Mouse (Mus musculus) forebrain, embryonic 16.5 days (tissue): Measurements from ENCODE around the gene Cdh13. TPM values are rescaled to one million over a fixed set of nuclear protein-coding genes. Genes with fewer than 3 reads are reported as not detected.

Experiments used
- ATAC-seq: fragments of 200-750 bp; cut with Nextera tagmentation; 2 replicates; pipeline ENCODE4 v1.8.0; 2017; ENCODE audit warnings: mild to moderate bottlenecking, moderate library complexity
- H3K27ac ChIP-seq: fragments of 300-500 bp; sonication (generic); 2 replicates; pipeline ENCODE4 v1.5.1; 2014; ENCODE audit warnings: low read length, control low read depth
- H3K27me3 ChIP-seq: fragments of 300-500 bp; sonication (generic); replicated peaks from 2 replicates; pipeline ENCODE4 v1.6.1; 2014; ENCODE audit warnings: low read length; ENCODE audit not compliant: control insufficient read depth, insufficient read depth
- H3K36me3 ChIP-seq: fragments of 300-500 bp; sonication (generic); 2 replicates; pipeline ENCODE4 v1.6.1; 2014; ENCODE audit not compliant: control insufficient read depth, insufficient read depth
- H3K4me1 ChIP-seq: fragments of 300-500 bp; sonication (generic); replicated peaks from 2 replicates; pipeline ENCODE4 v1.6.1; 2014; ENCODE audit warnings: low read length; ENCODE audit not compliant: control insufficient read depth, insufficient read depth
- H3K4me2 ChIP-seq: fragments of 300-500 bp; sonication (generic); 2 replicates; pipeline ENCODE4 v1.6.1; 2014; ENCODE audit warnings: mild to moderate bottlenecking, low read length, control low read depth
- H3K4me3 ChIP-seq: fragments of 300-500 bp; sonication (generic); replicated peaks from 2 replicates; pipeline ENCODE4 v1.5.1; 2014; ENCODE audit warnings: mild to moderate bottlenecking, low read length, control low read depth
- H3K9ac ChIP-seq: fragments of 300-500 bp; sonication (generic); replicated peaks from 2 replicates; pipeline ENCODE4 v1.6.1; 2014; ENCODE audit warnings: low read depth, low read length, control low read depth
- H3K9me3 ChIP-seq: fragments of 300-500 bp; sonication (generic); 2 replicates; pipeline ENCODE4 v1.6.1; 2016; ENCODE audit warnings: low read length; ENCODE audit not compliant: control insufficient read depth
- WGBS: fragments of 180-500 bp; shearing (Covaris S2); extraction: QIAGEN DNeasy Blood & Tissue Kit; methylation state at CpG from one replicate; pipeline ENCODE4 v1.1.7; 2014; 5-methylcytosine and 5-hydroxymethylcytosine counted together
- polyA plus RNA-seq: library from polyadenylated mRNA; unstranded; fragments of >200 nt; fragmentation: Nextera tagmentation; extraction: Ambion mirVana; gene quantifications from 2 replicates; pipeline ENCODE4 v1.2.1, GENCODE M21; 2015

The Cdh13 gene
- polyA plus RNA-seq, 1 experiment from 2014 or later = 129 TPM

- peak overlapping the region; percentile 45 for H3K27ac ChIP-seq
- peak; percentile 72 for ATAC-seq
- 52% methylated on average over 20 of the region's 20 CpGs for WGBS
Measured at GRCm38 (mm10) chr8:118951766-118952741, 668.5 kb downstream of the Cdh13 start.

GRCm38 (mm10) chr8:118956109-118956508 is 672.6 kb downstream of the Cdh13 start:
- H3K27ac ChIP-seq = no peak overlapping the region
- no peaks in the 10 kb centered on the region for H3K27me3 ChIP-seq
- 90% methylated on average over 3 of the region's 3 CpGs for WGBS
- no peaks in the 10 kb centered on the region for H3K36me3 ChIP-seq
- H3K4me1 ChIP-seq = peaks cover 10% of the 10 kb centered on the region; the same call in 1 of the 2 replicates
- no peak overlapping the region for H3K4me3 ChIP-seq
- no peaks in the 10 kb centered on the region for H3K9me3 ChIP-seq
- H3K4me2 ChIP-seq = no peak overlapping the region
- no peak for ATAC-seq
- no peak overlapping the region for H3K9ac ChIP-seq

More at GRCm38 (mm10) chr8:118951766-118952741, 668.5 kb downstream of the Cdh13 start:
- H3K4me2 ChIP-seq = no peak overlapping the region
- H3K36me3 ChIP-seq = no peaks in the 10 kb centered on the region
- H3K27me3 ChIP-seq = no peaks in the 10 kb centered on the region
- H3K4me3 ChIP-seq = no peak overlapping the region
- H3K9me3 ChIP-seq = no peaks in the 10 kb centered on the region
- H3K9ac ChIP-seq = no peak overlapping the region
- peaks cover 10% of the 10 kb centered on the region; the same call in 1 of the 2 replicates for H3K4me1 ChIP-seq

GRCm38 (mm10) chr8:118961877-118962545 is 678.5 kb downstream of the Cdh13 start:
- Histone ChIP-seq H3K27ac (no peak overlapping the region), H3K9me3 (no peaks in the 10 kb centered on the region), H3K36me3 (no peaks in the 10 kb centered on the region), H3K9ac (no peak overlapping the region), H3K27me3 (no peaks in the 10 kb centered on the region), H3K4me1 (peaks cover 4% of the 10 kb centered on the region; the same call in 1 of the 2 replicates), H3K4me2 (no peak overlapping the region), H3K4me3 (no peak overlapping the region)
- 54% methylated on average over 15 of the region's 15 CpGs for WGBS
- peak; percentile 23; the same call in 1 of the 2 replicates for ATAC-seq

- Histone ChIP-seq H3K9ac (no peak overlapping the region), H3K9me3 (no peaks in the 10 kb centered on the region), H3K27ac (no peak overlapping the region), H3K4me1 (peaks cover 4% of the 10 kb centered on the region; the same call in 1 of the 2 replicates), H3K4me2 (no peak overlapping the region), H3K27me3 (no peaks in the 10 kb centered on the region), H3K36me3 (no peaks in the 10 kb centered on the region), H3K4me3 (no peak overlapping the region)
- no peak for ATAC-seq
- WGBS = 86% methylated on average over 15 of the region's 15 CpGs
Measured at GRCm38 (mm10) chr8:118965101-118965840, 681.7 kb downstream of the Cdh13 start.

- H3K4me3 ChIP-seq = no peak overlapping the region
- no peaks in the 10 kb centered on the region for H3K27me3 ChIP-seq
- H3K4me1 ChIP-seq = no peaks in the 10 kb centered on the region
- H3K9me3 ChIP-seq = no peaks in the 10 kb centered on the region
- no peak overlapping the region for H3K27ac ChIP-seq
- H3K4me2 ChIP-seq = no peak overlapping the region
- H3K9ac ChIP-seq = no peak overlapping the region
- ATAC-seq = no peak
- no peaks in the 10 kb centered on the region for H3K36me3 ChIP-seq
- 59% methylated on average over 4 of the region's 4 CpGs for whole genome bisulfite sequencing
Measured at GRCm38 (mm10) chr8:118968896-118969295, 685.4 kb downstream of the Cdh13 start.

- no peaks in the 10 kb centered on the region for H3K27me3 ChIP-seq
- WGBS = 21% methylated on average over 5 of the region's 5 CpGs
- no peak overlapping the region for H3K4me3 ChIP-seq
- H3K9ac ChIP-seq = no peak overlapping the region
- H3K27ac ChIP-seq = no peak overlapping the region
- H3K9me3 ChIP-seq = peaks cover 4% of the 10 kb centered on the region; the same call in 1 of the 2 replicates
- H3K4me1 ChIP-seq = no peaks in the 10 kb centered on the region
- no peaks in the 10 kb centered on the region for H3K36me3 ChIP-seq
- H3K4me2 ChIP-seq = no peak overlapping the region
- no peak for ATAC-seq
Measured at GRCm38 (mm10) chr8:118979800-118980199, 696.3 kb downstream of the Cdh13 start.

GRCm38 (mm10) chr8:118983724-118984123 is 700.2 kb downstream of the Cdh13 start:
- Histone ChIP-seq H3K4me3 (no peak overlapping the region), H3K9ac (no peak overlapping the region), H3K27ac (no peak overlapping the region), H3K27me3 (no peaks in the 10 kb centered on the region), H3K36me3 (no peaks in the 10 kb centered on the region), H3K9me3 (peaks cover 4% of the 10 kb centered on the region; the same call in 1 of the 2 replicates), H3K4me2 (no peak overlapping the region), H3K4me1 (no peaks in the 10 kb centered on the region)
- 84% methylated on average over 2 of the region's 2 CpGs for WGBS
- no peak for ATAC-seq

- H3K27me3 ChIP-seq = no peaks in the 10 kb centered on the region
- 78% methylated on average over 1 of the region's 1 CpGs for WGBS
- ATAC-seq = no peak
- H3K27ac ChIP-seq = no peak overlapping the region
- peaks cover 9% of the 10 kb centered on the region; the same call in 1 of the 2 replicates for H3K9me3 ChIP-seq
- H3K4me1 ChIP-seq = no peaks in the 10 kb centered on the region
- no peak overlapping the region for H3K4me2 ChIP-seq
- no peaks in the 10 kb centered on the region for H3K36me3 ChIP-seq
- H3K4me3 ChIP-seq = no peak overlapping the region
- no peak overlapping the region for H3K9ac ChIP-seq
Measured at GRCm38 (mm10) chr8:118986796-118987195, 703.3 kb downstream of the Cdh13 start.
